Mouse (Mus musculus): Measurements from ENCODE around the gene Krtap1-3.
"Not testable (repeated sequence)": the region's sequence is repeated elsewhere in the genome, so short reads cannot be mapped to it uniquely, and the experiment has no call there.

Gene Krtap1-3

GRCm38 (mm10) chr11:99590981-99591380 is at the start of gene Krtap1-3:
TSS of gene Krtap1-3 (minus strand) at chr11:99591339.
- DNase-seq, result no peak

GRCm38 (mm10) chr11:99640926-99641325 is 49.8 kb upstream of the Krtap1-3 start:
- no peak for DNase-seq

- no peak for DNase-seq
Observed at GRCm38 (mm10) chr11:99637086-99637485, 45.9 kb upstream of the Krtap1-3 start.

DNA sequence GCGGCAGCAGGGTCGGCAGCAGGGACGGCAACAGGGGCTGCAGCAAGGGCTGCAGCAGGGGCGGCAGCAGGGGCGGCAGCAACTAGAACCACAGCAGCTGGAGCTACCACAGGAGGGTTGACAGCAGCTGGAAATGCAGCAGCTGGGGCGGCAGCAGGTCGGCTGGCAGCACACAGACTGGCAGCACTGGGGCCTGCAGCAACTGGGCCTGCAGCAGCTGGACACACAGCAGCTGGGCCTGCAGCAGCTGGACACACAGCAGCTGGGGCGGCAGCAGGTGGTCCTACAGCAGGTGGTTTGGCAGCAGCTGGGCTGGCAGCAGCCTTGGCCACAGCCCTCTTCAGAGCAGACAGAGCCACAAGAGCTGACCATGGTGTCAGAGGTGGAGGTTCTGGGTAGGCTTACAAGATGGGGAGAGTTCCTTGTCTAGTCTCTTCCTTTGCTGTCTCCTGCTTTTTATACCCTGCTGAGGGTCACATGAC is 43.6 kb upstream of the Krtap1-3 start, which contains the start of gene Krtap4-2:
Gene Krtap4-2 (minus strand): TSS at position 432 of the 482 bp plus-strand sequence.
- DNase-seq, result no peak

GRCm38 (mm10) chr11:99633293-99633692 is 42.2 kb upstream of the Krtap1-3 start:
- no peak for DNase-seq

GRCm38 (mm10) chr11:99630890-99631289 is 39.8 kb upstream of the Krtap1-3 start:
- no peak for DNase-seq

- DNase-seq, result no peak
Observed at GRCm38 (mm10) chr11:99628138-99628537, 37.0 kb upstream of the Krtap1-3 start, which contains the start of gene Krtap4-1. TSS of gene Krtap4-1 (minus strand) at chr11:99628238.

DNA sequence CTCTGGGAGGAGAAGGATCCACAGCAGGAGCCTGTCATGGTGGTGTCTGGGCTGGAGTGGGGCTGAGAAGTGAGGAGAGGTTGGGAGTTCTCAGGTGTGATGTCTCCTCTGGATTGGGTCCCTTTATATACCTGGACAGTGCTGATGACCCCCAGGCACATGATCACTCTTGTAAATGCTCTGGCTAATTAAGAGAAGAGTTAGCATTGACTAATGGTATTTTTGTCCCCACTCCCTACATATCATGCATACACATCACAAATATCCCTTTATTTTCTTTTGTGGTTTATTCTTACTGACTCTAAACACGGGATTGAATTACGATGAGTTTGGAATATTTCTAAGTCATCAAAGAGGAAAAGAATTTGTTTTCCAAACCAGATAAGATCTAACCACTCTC is 29.2 kb upstream of the Krtap1-3 start, which contains the start of gene Gm11562:
Gene Gm11562 (minus strand): TSS at position 101 of the 400 bp plus-strand sequence.
- no peak for DNase-seq

- DNase-seq, result no peak
Observed at GRCm38 (mm10) chr11:99614796-99615363, 23.7 kb upstream of the Krtap1-3 start, which contains the start of gene Krtap2-4. TSS of gene Krtap2-4 (minus strand) at chr11:99614846.

DNA sequence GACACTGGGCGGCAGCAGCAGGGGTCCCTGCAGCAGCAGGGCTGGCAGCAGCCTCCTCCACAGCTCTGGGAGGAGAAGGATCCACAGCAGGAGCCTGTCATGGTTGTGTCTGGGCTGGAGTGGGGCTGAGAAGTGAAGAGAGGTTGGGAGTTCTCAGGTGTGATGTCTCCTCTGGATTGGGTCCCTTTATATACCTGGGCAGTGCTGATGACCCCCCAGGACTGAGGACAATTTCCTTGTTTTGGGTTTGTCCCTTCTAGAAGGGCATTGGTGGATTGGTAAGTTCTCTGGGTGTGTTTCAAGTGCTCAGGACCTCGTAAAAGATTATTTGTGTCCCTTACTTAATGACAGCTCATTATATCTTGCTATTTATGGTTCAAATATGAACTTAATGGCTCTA is 18.9 kb upstream of the Krtap1-3 start, which contains the start of gene Gm11937:
Gene Gm11937 (minus strand): TSS at position 101 of the 400 bp plus-strand sequence.
- DNase-seq, result not testable (repeated sequence)

GRCm38 (mm10) chr11:99609126-99609525 is 18.0 kb upstream of the Krtap1-3 start:
- no peak for DNase-seq

DNA sequence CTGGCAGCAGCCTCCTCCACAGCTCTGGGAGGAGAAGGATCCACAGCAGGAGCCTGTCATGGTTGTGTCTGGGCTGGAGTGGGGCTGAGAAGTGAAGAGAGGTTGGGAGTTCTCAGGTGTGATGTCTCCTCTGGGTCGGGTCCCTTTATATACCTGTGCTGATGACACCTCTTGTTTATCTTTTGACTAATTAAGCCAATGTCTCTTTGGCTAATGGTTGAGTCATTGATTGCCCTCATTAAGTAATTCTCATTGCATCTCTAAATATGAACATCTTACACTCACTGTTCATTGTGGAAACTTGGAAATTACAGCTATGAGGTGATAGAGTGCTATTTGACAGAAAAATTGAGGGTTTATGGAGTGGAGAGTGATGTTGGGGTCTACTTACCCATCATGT is 12.1 kb upstream of the Krtap1-3 start, which contains the start of gene Gm11938:
Gene Gm11938 (minus strand): TSS at position 101 of the 400 bp plus-strand sequence.
- DNase-seq, result not testable (repeated sequence)

- DNase-seq, result not testable (repeated sequence)
Observed at GRCm38 (mm10) chr11:99597742-99598141, 6.6 kb upstream of the Krtap1-3 start, which contains the start of gene Krtap9-3. TSS of gene Krtap9-3 (minus strand) at chr11:99598105.

DNA sequence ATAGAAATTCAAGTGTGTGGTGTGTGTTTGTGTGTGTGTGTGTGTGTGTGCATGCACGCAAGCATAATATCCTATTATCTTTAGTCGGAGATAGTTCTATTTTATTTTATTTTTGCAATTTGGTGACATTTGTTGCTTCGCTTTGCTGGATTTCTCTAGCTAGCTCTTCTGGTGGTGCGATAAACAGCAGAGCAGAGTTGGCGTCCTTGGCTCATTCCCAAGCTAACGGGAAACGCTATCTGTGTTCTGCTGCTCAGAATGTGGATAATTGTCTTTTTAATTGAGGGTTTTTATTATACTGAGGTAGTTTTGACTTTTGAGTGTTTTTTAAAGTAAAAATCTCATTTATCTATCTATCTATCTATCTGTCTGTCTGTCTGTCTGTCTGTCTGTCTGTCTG is 6.0 kb downstream of the Krtap1-3 start:
- no peak for DNase-seq

GRCm38 (mm10) chr11:99583245-99583704 is 7.9 kb downstream of the Krtap1-3 start, which contains the start of gene Krtap1-4:
TSS of gene Krtap1-4 (minus strand) at chr11:99583654.
- DNase-seq, result no peak

DNA sequence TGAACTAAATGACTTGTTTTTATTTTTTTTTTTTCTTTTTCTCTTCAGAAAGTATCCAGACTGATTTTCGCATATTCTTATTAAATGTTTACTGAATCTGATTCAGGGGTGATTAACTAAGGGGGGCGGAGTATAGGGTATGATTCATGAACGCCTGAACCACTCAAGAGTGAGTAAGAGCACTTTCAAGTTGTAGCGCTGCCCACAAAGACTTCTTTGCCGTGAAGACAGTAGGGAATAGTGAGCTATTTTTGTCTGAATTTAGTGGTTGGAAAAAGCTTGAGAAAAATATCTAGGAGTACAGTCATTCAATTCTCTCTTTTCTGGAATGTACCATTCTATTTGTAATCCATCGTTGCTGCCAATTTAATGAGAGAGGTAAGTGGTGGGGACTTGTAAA is 9.6 kb downstream of the Krtap1-3 start:
- DNase-seq, result no peak

- no peak for DNase-seq
Observed at GRCm38 (mm10) chr11:99581051-99581450, 10.1 kb downstream of the Krtap1-3 start.

- DNase-seq, result no peak
Observed at GRCm38 (mm10) chr11:99580636-99581035, 10.5 kb downstream of the Krtap1-3 start, which contains the start of gene Krtap1-5. TSS of gene Krtap1-5 (minus strand) at chr11:99581016.

DNA sequence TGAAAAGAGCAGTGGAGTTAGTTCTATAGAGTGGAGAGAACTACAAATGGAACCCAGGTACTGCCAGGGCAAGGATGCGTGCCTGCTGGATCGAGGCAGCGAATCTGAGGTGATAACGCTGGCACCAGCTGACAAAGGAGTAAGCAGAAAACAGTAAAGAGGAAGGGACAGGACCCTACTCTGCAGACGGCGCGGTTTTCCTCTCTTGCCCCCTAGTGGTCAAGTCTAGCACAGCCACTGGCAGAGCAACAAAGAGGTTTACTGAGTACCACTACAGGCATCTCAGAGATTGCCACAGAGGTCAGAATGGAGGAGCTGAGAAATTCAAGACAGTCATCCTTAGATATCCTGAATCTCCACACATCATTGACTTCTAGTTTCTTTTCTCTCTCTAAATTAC is 17.0 kb downstream of the Krtap1-3 start:
- peak; percentile 73 to 83 for DNase-seq

DNA sequence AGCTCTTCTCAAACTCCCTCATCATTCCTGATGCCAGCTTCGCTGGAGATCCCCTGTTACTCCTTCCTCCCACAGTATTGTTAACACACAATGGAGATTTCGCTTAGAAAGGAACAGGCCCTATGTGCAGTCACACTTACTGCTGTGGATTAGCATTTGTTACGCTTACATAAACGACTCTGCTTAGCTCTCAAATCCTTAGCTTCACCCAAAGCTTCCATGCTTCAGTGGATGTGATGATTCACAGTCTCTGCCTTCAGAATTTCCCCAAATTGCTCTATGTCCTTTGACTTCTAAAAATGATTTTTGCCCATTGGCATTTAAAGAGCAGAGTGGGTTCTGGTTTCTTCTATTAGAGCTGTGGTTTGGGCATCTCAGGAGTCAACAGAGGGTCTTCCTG is 18.0 kb downstream of the Krtap1-3 start:
- DNase-seq, result no peak

DNA sequence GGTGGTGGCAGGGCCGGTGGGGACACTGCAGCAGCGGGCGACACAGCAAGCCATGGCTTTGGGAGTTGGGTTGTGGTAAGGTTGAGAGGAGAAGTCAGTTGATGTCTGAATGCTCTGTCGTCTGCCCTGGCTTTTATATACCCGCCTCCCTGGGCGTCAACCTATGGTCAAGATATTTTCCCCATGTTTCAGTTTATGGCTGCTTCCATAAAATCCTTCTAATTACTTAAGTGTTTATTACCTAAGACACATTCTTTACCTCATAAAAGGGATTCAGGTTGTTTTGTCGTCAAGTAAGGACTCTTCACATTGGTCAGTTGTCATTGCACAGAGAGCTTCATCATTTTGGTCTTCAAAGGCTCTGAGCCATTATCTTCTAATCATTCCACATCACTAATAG is 24.6 kb downstream of the Krtap1-3 start, which contains the start of gene Krtap3-1:
Gene Krtap3-1 (minus strand): TSS at position 101 of the 400 bp plus-strand sequence.
- DNase-seq, result no peak

- DNase-seq, result no peak
Observed at GRCm38 (mm10) chr11:99562580-99562979, 28.6 kb downstream of the Krtap1-3 start.

- DNase-seq, result no peak
Observed at GRCm38 (mm10) chr11:99559366-99559765, 31.8 kb downstream of the Krtap1-3 start, which contains the start of gene Gm11939. TSS of gene Gm11939 (minus strand) at chr11:99559466.

Measured in lung, postnatal 4 days (tissue).